Mouse (Mus musculus) forebrain, embryonic 13.5 days (tissue): ENCODE measurements around the gene Klf9. TPM values are rescaled to one million over a fixed set of nuclear protein-coding genes. Genes with fewer than 3 reads are reported as not detected.
"Not testable (repeated sequence)": the region's sequence is repeated elsewhere in the genome, so short reads cannot be mapped to it uniquely, and the experiment has no call there.

Experiments used
- ATAC-seq: fragments of 200-750 bp; cut with Nextera tagmentation; 2 replicates; pipeline ENCODE4 v1.8.0; 2017
- H3K27ac ChIP-seq: fragments of 300-500 bp; sonication (generic); 2 replicates; pipeline ENCODE4 v1.5.1; 2015; ENCODE audit warnings: inconsistent platforms, mild to moderate bottlenecking, moderate library complexity
- H3K27me3 ChIP-seq: fragments of 300-500 bp; sonication (generic); 2 replicates; pipeline ENCODE4 v1.6.1; 2015; ENCODE audit warnings: mild to moderate bottlenecking, inconsistent platforms
- H3K36me3 ChIP-seq: fragments of 300-500 bp; sonication (generic); 2 replicates; pipeline ENCODE4 v1.6.1; 2015; ENCODE audit warnings: mild to moderate bottlenecking, inconsistent platforms; ENCODE audit not compliant: poor library complexity, severe bottlenecking
- H3K4me1 ChIP-seq: fragments of 300-500 bp; sonication (generic); 2 replicates; pipeline ENCODE4 v1.6.1; 2015; ENCODE audit warnings: inconsistent platforms
- H3K4me2 ChIP-seq: fragments of 300-500 bp; sonication (generic); 2 replicates; pipeline ENCODE4 v1.6.1; 2015; ENCODE audit warnings: inconsistent platforms, mild to moderate bottlenecking, moderate library complexity
- H3K4me3 ChIP-seq: fragments of 300-500 bp; sonication (generic); 2 replicates; pipeline ENCODE4 v1.5.1; 2015; ENCODE audit warnings: mild to moderate bottlenecking, inconsistent platforms
- H3K9ac ChIP-seq: fragments of 300-500 bp; sonication (generic); 2 replicates; pipeline ENCODE4 v1.6.1; 2015; ENCODE audit warnings: mild to moderate bottlenecking, inconsistent platforms
- H3K9me3 ChIP-seq: fragments of 300-500 bp; sonication (generic); replicated peaks from 2 replicates; pipeline ENCODE4 v1.6.1; 2016; ENCODE audit warnings: inconsistent platforms
- WGBS: fragments of 180-500 bp; shearing (Covaris S2); methylation state at CpG from one replicate; pipeline ENCODE4 v1.1.7; 2015; 5-methylcytosine and 5-hydroxymethylcytosine counted together
- polyA plus RNA-seq: library from polyadenylated mRNA; unstranded; fragments of >200 nt; fragmentation: Nextera tagmentation; extraction: Ambion mirVana; gene quantifications from 2 replicates; pipeline ENCODE4 v1.2.1, GENCODE M21; 2015

Klf9 gene
- polyA plus RNA-seq, 1 experiment from 2014 or later = 0.97 TPM

DNA sequence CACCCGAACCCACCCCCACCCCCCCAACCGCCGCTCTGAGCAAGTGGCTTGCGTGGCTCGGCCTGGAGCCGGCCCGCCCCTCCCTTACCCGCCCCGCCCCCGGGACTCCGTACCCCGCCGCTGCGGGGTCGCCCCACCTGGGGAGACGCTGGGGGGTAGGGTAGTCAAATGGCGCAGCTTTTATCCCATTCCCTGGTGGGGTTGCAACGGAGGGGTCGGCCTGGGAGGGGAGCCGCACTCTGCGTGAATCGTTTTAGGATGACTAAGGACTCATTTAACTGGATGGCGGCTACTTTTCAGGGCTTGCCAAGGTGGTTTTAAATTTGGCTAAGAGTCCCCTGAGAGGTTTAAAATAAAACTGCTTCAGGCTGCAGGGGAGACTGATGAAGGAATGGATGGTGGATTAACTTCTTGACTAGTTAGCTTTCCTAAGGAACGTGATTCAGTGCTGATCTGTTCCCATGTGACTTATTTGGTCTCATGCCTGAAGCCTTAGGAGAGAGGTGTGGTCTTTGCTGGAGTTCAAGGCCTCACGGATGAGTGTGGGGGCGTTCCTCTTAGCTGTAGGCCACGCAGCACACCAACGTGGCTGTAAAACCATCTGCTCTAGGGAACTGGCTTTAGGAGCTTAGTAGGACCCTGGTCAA, 1.5 kb downstream of the Klf9 start:
- Histone ChIP-seq H3K4me3 (peak overlapping the region; percentile 53), H3K27me3 (peaks cover 36% of the 10 kb centered on the region), H3K27ac (no peak overlapping the region), H3K9ac (peak overlapping the region; percentile 65), H3K9me3 (no peaks in the 10 kb centered on the region), H3K4me1 (peaks cover 25% of the 10 kb centered on the region), H3K4me2 (peak overlapping the region; percentile 95), H3K36me3 (no peaks in the 10 kb centered on the region)
- WGBS = 4% methylated on average over 27 of the region's 28 CpGs
- no peak for ATAC-seq

DNA sequence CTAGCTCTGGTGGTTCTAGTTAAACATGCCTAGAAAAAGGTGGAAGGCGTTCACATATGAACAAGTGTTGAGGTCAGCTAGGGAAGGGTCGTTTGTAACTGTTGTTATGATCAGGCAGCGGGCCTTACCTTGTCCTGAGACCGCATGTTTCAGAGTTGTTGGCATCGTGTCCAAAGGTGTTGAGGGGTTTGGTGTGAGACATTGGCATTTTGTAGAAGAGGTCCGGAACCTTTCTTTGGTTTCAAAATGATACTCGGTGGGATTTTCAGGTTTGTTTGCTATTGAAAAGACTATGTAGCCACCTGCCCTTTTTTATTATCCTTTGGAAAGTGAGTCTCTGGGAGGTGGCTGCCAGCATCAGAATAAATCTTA, 2.0 kb downstream of the Klf9 start:
- Histone ChIP-seq H3K4me2 (peak overlapping the region; percentile 95), H3K4me1 (peaks cover 25% of the 10 kb centered on the region), H3K27me3 (peaks cover 33% of the 10 kb centered on the region), H3K4me3 (no peak overlapping the region), H3K27ac (no peak overlapping the region), H3K9me3 (no peaks in the 10 kb centered on the region), H3K9ac (no peak overlapping the region), H3K36me3 (no peaks in the 10 kb centered on the region)
- no peak for ATAC-seq
- WGBS = 67% methylated on average over 7 of the region's 7 CpGs

DNA sequence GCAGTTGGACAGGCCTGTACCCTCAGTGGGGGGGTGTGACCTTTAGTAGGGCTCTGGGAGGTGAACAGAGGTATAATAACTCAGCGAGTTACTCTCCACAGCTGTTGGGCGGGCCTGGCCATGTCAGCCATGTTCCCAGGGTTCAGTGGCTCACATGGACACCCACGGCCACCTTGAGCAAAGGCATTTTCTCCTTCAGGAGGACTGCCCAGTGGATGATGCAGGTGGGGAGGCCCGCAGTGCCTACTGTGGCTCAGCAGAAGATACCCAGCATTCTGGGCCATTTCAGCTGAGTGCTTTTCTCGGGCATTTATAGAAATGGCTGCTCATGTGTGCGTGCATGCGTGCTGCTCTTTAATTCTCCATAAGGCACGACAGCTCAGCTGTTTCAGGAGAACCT, 2.5 kb downstream of the Klf9 start:
- no peaks in the 10 kb centered on the region for H3K9me3 ChIP-seq
- no peak overlapping the region for H3K4me2 ChIP-seq
- no peak overlapping the region for H3K4me3 ChIP-seq
- H3K27ac ChIP-seq = no peak overlapping the region
- H3K9ac ChIP-seq = no peak overlapping the region
- no peaks in the 10 kb centered on the region for H3K36me3 ChIP-seq
- peaks cover 30% of the 10 kb centered on the region for H3K27me3 ChIP-seq
- H3K4me1 ChIP-seq = peaks cover 25% of the 10 kb centered on the region
- WGBS = 80% methylated on average over 8 of the region's 8 CpGs
- ATAC-seq = no peak

DNA sequence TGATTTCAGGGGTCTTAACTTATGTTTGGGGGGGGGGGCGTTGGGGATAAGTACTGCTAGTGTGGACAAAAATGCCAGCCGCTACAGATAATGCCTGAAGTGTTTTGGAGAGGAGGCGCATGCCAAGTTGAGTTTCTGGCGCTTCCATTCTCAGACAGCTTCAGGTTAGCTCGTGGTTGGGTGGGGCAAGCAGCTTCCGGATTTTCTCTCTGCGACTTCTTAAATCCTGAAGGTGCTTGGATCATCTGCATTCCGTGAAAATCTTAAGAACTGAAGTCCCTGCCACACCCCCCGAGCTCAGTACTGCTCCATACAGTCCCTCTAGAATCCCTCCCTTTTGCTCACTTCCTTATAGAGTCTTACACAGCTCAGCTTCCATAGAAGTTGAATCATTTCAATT, 3.0 kb downstream of the Klf9 start:
- Histone ChIP-seq H3K36me3 (no peaks in the 10 kb centered on the region), H3K9ac (no peak overlapping the region), H3K9me3 (no peaks in the 10 kb centered on the region), H3K4me1 (peaks cover 25% of the 10 kb centered on the region), H3K4me2 (no peak overlapping the region), H3K4me3 (no peak overlapping the region), H3K27ac (no peak overlapping the region), H3K27me3 (peaks cover 30% of the 10 kb centered on the region)
- no peak for ATAC-seq
- WGBS = 68% methylated on average over 9 of the region's 9 CpGs

DNA sequence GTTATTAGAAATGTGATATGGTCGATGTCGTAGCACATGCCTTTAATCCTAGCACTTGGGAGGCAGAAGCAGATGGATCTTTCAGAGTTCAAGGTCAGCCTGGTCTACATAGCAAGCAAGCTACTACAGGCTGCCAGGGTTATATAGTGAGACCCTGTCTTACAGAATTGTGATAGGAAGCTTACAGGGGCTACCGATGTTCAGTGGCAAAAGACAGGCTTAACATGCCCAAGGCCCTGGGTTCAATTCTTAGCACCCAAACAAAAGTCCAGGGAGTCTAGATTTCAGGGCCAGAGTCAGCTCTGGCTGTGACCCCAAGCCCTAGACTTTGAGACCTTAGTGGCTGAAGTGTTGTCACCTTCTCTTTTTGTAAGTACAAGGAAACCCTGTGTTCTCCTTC, 4.1 kb downstream of the Klf9 start:
- Histone ChIP-seq H3K27me3 (peaks cover 29% of the 10 kb centered on the region), H3K4me1 (peaks cover 25% of the 10 kb centered on the region), H3K27ac (no peak overlapping the region), H3K9ac (no peak overlapping the region), H3K4me3 (no peak overlapping the region), H3K9me3 (no peaks in the 10 kb centered on the region), H3K36me3 (no peaks in the 10 kb centered on the region), H3K4me2 (no peak overlapping the region)
- no peak for ATAC-seq
- 90% methylated on average over 3 of the region's 3 CpGs for WGBS

DNA sequence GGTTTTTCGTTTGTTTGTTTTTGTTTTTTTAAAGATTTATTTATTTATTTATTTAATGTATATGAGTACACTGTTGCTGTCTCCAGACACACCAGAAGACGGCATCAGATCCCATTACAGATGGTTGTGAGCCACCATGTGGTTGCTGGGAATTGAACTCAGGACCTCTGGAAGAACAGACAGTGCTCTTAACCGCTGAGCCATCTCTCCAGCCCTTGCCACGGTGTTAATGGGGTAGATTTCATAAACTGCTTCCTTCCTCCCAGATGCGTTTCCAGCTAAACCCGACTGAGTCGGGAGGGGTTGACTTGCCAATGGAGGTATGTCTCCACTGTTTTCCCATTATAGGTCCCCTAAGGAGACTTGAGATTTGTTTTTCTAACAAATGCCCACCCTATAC, 4.5 kb downstream of the Klf9 start:
- H3K36me3 ChIP-seq, H3K4me2 ChIP-seq, H3K9me3 ChIP-seq, H3K4me3 ChIP-seq, H3K9ac ChIP-seq, ATAC-seq, H3K27ac ChIP-seq: not testable (repeated sequence)
- peaks cover 25% of the 10 kb centered on the region for H3K4me1 ChIP-seq
- 93% methylated on average over 7 of the region's 7 CpGs for WGBS
- H3K27me3 ChIP-seq = peaks cover 28% of the 10 kb centered on the region

DNA sequence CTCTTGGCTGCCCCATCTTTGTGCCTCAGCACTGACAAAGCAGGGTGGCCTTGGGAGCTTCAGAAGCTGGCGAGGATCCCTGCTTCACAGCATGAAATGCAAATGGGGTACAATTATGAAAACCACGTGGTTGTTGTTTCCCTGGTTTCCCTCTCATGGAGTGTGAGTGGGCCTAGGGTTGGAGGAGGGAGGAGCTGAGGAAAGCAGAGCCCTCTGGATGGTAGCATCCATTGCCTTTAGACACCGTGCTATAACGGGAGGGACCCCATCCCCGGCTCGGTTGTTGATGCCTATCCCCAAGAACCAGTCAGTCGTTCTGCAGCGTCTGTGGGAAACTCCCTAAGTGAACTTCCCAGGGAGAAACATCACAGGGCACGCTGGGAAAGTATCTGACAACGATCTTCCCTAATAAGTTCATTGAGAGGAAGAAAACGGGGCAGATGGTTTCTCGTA, 5.4 kb downstream of the Klf9 start:
- no peaks in the 10 kb centered on the region for H3K36me3 ChIP-seq
- H3K9ac ChIP-seq = no peak overlapping the region
- H3K9me3 ChIP-seq = no peaks in the 10 kb centered on the region
- no peak overlapping the region for H3K27ac ChIP-seq
- ATAC-seq = peak; percentile 69
- 69% methylated on average over 12 of the region's 12 CpGs for WGBS
- H3K4me3 ChIP-seq = no peak overlapping the region
- H3K4me2 ChIP-seq = no peak overlapping the region
- peaks cover 23% of the 10 kb centered on the region for H3K4me1 ChIP-seq
- peaks cover 28% of the 10 kb centered on the region for H3K27me3 ChIP-seq

DNA sequence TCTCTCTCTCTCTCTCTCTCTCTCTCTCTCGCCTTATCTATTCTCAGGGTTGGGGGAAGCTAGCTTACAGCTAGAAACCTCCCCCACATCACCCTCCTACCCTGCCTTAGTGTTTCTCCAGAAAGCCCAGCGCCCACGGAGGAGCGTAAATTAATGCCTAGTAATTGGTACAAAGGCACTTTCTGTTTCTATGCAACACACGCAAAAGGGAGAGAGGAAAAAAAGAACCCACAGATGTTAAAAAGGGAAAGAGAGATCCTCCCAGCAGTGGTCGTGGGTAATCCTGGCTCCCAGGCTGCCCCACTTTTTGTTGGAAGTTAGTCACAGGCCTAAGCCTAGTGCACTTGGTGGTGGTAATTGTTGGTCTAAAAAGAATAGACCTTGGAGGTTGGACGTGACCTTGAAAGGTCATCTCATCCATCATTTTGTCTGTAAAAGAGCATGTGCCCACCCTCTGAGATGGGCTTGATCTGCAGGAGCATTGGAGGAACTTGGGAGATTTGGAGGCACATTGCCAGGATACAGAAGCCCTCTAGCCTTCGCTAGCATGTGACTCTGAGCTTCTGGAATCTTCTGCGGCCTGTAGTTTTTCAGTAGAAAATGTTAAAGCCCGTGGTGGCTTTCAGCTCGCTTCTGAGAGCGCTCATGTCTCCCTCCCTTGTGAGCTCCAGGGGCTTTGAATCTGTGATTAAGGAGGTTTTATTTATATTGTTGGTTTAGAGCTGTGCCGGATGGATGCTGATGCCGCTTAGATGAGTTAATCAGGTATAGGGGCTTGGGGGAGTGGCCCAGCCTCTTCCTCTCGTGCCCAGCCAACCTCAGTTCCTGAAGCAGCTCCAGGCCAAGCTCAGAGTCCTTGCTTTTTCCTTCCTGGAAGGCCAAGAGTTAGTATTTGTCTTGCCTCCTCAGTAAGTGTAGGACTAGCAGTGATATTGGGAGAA, 6.3 kb downstream of the Klf9 start:
- Histone ChIP-seq H3K27me3 (peaks cover 25% of the 10 kb centered on the region), H3K4me2 (no peak overlapping the region), H3K4me1 (peaks cover 16% of the 10 kb centered on the region), H3K9me3 (no peaks in the 10 kb centered on the region), H3K4me3 (no peak overlapping the region), H3K9ac (no peak overlapping the region), H3K36me3 (no peaks in the 10 kb centered on the region), H3K27ac (no peak overlapping the region)
- ATAC-seq = no peak
- 58% methylated on average over 15 of the region's 15 CpGs for WGBS

DNA sequence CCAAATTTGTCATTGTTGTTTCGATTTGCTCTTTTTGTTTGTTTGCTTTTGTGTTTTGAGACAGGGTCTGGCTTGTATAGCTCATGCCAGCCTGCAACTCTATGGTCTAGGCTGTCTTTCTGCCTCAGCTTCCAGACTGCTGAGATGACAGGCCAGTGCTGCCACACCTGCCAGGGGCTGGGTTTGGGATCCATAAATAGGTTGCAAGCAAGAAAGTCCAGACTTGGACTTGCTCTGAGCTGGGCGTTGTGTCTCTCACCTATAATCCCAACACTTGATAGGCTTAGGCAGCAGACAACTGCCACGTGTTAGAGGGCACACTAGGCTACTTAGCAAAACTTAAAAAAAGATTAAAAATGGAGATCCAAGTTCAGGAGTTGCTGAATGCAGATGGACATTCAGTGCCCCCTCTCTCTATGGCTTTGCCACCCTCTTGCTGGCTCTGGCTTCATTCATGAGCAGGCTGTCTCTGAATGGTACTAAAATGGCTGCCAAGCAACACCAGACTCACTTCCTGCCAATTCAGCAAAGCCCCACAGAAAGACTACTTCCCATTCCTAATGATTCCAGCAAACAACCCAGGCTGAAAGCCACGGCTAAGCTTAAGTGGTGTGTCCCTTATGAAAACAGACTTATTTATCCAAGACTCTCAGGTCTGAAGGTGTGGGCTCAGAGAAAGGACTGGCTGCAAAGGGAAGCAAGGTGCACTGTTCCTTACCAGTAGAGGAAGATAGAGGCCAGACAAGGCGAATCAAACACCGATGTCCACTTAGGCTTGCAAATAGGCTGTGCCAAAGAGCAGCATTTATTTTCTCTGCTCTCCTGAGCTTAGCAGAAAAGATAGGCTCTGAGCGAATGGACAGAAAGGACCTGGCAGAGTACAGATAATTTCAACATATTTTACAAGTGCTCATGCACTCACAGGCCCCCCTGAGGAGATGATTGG, 8.7 kb downstream of the Klf9 start:
- Histone ChIP-seq H3K4me2 (no peak overlapping the region), H3K4me1 (peaks cover 10% of the 10 kb centered on the region; the same call in 1 of the 2 replicates), H3K4me3 (no peak overlapping the region), H3K9me3 (no peaks in the 10 kb centered on the region), H3K9ac (no peak overlapping the region), H3K27ac (no peak overlapping the region), H3K36me3 (no peaks in the 10 kb centered on the region), H3K27me3 (0 out of 2 replicates have a peak, but pooled peaks cover 5% of the 10 kb centered on the region)
- WGBS = 86% methylated on average over 7 of the region's 7 CpGs
- ATAC-seq = no peak

DNA sequence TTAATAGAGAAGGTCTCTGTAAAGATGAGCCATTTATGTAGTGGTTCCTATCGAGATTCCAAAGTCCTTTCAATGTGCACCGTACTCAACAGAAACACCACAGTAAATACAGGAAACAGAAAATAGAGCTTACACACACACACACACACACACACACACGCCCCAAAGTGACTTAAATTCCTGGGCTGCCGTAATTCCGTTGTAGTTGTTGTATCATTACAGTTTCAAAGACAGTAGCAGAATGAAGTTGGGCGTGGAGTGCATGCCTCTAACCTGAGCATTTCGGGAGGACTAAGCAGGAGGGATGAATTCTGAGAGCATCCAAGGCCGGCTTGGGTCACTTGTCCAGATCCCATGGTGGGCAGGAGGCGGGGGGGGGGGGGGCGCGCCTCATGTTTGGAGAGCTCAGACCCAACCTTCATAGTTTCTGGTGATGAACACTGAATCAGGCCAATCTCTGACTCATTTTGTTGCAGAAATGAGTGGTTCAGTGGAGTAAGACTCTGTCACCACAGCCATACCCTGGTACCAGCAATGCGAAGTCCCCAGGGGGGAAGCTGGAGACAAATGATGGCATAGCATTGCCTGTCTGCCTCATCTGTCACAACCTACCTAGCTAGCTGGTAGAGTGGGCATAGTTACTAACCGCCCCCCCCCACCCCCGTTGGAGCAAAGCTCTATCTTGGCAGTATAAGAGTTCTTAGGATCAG, 9.7 kb downstream of the Klf9 start:
- Histone ChIP-seq H3K4me1 (peaks cover 10% of the 10 kb centered on the region; the same call in 1 of the 2 replicates), H3K4me2 (no peak overlapping the region), H3K9ac (no peak overlapping the region), H3K27ac (no peak overlapping the region), H3K9me3 (no peaks in the 10 kb centered on the region), H3K27me3 (no peaks in the 10 kb centered on the region), H3K4me3 (no peak overlapping the region), H3K36me3 (no peaks in the 10 kb centered on the region)
- ATAC-seq = no peak
- WGBS = 81% methylated on average over 14 of the region's 14 CpGs

DNA sequence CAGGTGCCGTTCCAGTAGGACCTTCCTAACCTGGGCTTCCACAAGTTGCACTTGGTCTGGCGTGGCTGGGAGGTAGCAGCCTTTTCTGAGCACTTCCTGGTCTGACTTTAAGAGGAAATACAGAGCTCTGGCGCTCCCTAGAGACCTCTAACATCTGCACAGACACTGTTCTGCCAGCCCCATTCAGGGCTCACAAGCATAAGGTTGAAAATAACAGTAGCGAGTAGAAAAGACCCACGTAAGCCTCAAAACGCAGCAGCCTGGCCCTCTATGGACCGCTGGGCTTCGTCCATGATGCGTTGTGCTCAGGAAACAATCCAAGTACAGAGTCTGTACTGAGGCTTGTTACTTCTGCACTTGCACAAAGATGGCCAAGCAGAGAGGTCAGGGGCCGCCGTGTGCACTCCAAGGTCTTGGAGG, 10.6 kb downstream of the Klf9 start:
- 37% methylated on average over 11 of the region's 11 CpGs for WGBS

More for the DNA sequence above, 10.6 kb downstream of the Klf9 start:
- ATAC-seq = no peak
- H3K9ac ChIP-seq = no peak overlapping the region
- H3K27me3 ChIP-seq = no peaks in the 10 kb centered on the region
- no peaks in the 10 kb centered on the region for H3K36me3 ChIP-seq
- 0 out of 2 replicates have a peak, but pooled peaks cover 4% of the 10 kb centered on the region for H3K4me1 ChIP-seq
- H3K4me2 ChIP-seq = no peak overlapping the region
- no peaks in the 10 kb centered on the region for H3K9me3 ChIP-seq
- no peak overlapping the region for H3K27ac ChIP-seq
- no peak overlapping the region for H3K4me3 ChIP-seq
